Mouse (Mus musculus) thymus, adult 2 months (tissue): ENCODE measurements at regions not wholly inside any gene's neighbourhood (a gene's known extent, or its start where the extent isn't known, plus 50 kb on each side); places are given as distances from the start of the nearest gene placed in this dataset.

ENCODE experiments used
- CTCF ChIP-seq: fragments of 200-500 bp; IDR thresholded peaks from 2 replicates; pipeline ENCODE4 v1.5.1; 2012; ENCODE audit warnings: mild to moderate bottlenecking, control low read depth, low read length, moderate library complexity, borderline replicate concordance; ENCODE audit not compliant: control insufficient read depth, poor library complexity, insufficient read depth; ENCODE audit errors: extremely low read depth
- POLR2A ChIP-seq: fragments of 200-500 bp; IDR thresholded peaks from 2 replicates; pipeline ENCODE4 v1.6.1; 2012; ENCODE audit warnings: mild to moderate bottlenecking, low read length, control low read depth, moderate library complexity; ENCODE audit not compliant: control insufficient read depth, poor library complexity, insufficient read depth; ENCODE audit errors: extremely low read depth

DNA sequence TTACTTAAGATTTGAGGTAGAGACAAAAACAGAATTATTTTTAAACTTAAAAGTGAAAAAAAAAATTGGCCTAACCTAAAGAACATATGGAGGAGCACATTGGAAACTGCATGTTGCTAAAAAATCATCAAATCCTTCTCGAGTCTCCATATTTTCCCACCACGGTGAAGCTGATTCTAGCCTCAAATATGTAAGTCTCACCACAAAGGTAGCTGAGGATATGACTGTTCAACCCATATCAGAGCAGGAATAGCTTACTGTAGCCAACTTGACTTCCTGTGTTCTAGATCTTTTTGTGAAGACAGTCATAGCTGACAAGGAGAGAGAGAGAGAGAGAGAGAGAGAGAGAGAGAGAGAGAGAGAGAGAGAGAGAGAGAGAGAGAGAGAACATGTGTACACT is 1039.8 kb downstream of the Car8 start:
- TF ChIP-seq CTCF (no peak), POLR2A (no peak)
